Mouse (Mus musculus): ENCODE measurements around the gene Gipr. TPM values are rescaled to one million over a fixed set of nuclear protein-coding genes. Genes with fewer than 3 reads are reported as not detected.
A peak's percentile ranks its signal among the peaks of the same experiment; 100 is the strongest.
"Not testable (repeated sequence)": the region's sequence is repeated elsewhere in the genome, so short reads cannot be mapped to it uniquely, and the experiment has no call there.

Gene Gipr
- total RNA-seq, 2 experiments from 2014 or later: 0.60 to 0.70 TPM

GRCm38 (mm10) chr7:19151121-19151520 is 14.8 kb downstream of the Gipr start:
- not testable (repeated sequence) for DNase-seq (ENCODE audit: low spot score in 2 of 2)

GRCm38 (mm10) chr7:19149626-19150025 is 16.3 kb downstream of the Gipr start, which contains the start of gene Snrpd2:
Gene Snrpd2, plus strand, starts transcription at chr7:19149722.
- DNase-seq (ENCODE audit: low spot score in 2 of 2): peak; percentile 93 to 95

- peak; percentile 89 to 92 for DNase-seq (ENCODE audit: low spot score in 2 of 2)
Observed at GRCm38 (mm10) chr7:19148875-19149541, 16.9 kb downstream of the Gipr start, which contains the start of gene Qpctl. Gene Qpctl, minus strand, starts transcription at chr7:19149291.

GRCm38 (mm10) chr7:19148180-19148874 is 17.6 kb downstream of the Gipr start:
- DNase-seq (ENCODE audit: low spot score in 2 of 2): no peak

GRCm38 (mm10) chr7:19147497-19148045 is 18.4 kb downstream of the Gipr start:
- DNase-seq (ENCODE audit: low spot score in 2 of 2): no peak

- no peak for DNase-seq (ENCODE audit: low spot score in 2 of 2)
Observed at GRCm38 (mm10) chr7:19146793-19147192, 19.1 kb downstream of the Gipr start.

GRCm38 (mm10) chr7:19137380-19137779 is 28.5 kb downstream of the Gipr start:
- DNase-seq (ENCODE audit: low spot score in 2 of 2): peak; percentile 39 to 60

GRCm38 (mm10) chr7:19136673-19137334 is 29.1 kb downstream of the Gipr start:
- DNase-seq (ENCODE audit: low spot score in 2 of 2): no peak

GRCm38 (mm10) chr7:19136168-19136567 is 29.8 kb downstream of the Gipr start:
- no peak for DNase-seq (ENCODE audit: low spot score in 2 of 2)

GRCm38 (mm10) chr7:19131324-19131848 is 34.5 kb downstream of the Gipr start:
- peak; percentile 93 to 94 for DNase-seq (ENCODE audit: low spot score in 2 of 2)

- no peak for DNase-seq (ENCODE audit: low spot score in 2 of 2)
Observed at GRCm38 (mm10) chr7:19130657-19131056, 35.3 kb downstream of the Gipr start.

- no peak for DNase-seq (ENCODE audit: low spot score in 2 of 2)
Observed at GRCm38 (mm10) chr7:19129396-19129795, 36.5 kb downstream of the Gipr start.

- DNase-seq (ENCODE audit: low spot score in 2 of 2): no peak
Observed at GRCm38 (mm10) chr7:19127744-19128143, 38.2 kb downstream of the Gipr start.

- DNase-seq (ENCODE audit: low spot score in 2 of 2): no peak
Observed at GRCm38 (mm10) chr7:19124713-19125112, 41.2 kb downstream of the Gipr start.

GRCm38 (mm10) chr7:19121686-19122085 is 44.2 kb downstream of the Gipr start:
- DNase-seq (ENCODE audit: low spot score in 2 of 2): no peak

- DNase-seq (ENCODE audit: low spot score in 2 of 2): peak; percentile 79 to 81
Observed at GRCm38 (mm10) chr7:19119631-19120429, 46.1 kb downstream of the Gipr start, which contains the start of gene Fbxo46. Gene Fbxo46, plus strand, starts transcription at chr7:19119859.

- no peak for DNase-seq (ENCODE audit: low spot score in 2 of 2)
Observed at GRCm38 (mm10) chr7:19119083-19119482, 46.8 kb downstream of the Gipr start.

GRCm38 (mm10) chr7:19118028-19118771 is 47.7 kb downstream of the Gipr start, which contains the start of gene Gm4969:
Gene Gm4969, minus strand, starts transcription at chr7:19118368.
- peak; percentile 44 to 53 for DNase-seq (ENCODE audit: low spot score in 2 of 2)

GRCm38 (mm10) chr7:19109565-19109964 is 56.4 kb downstream of the Gipr start:
- no peak for DNase-seq (ENCODE audit: low spot score in 2 of 2)

GRCm38 (mm10) chr7:19107436-19107835 is 58.5 kb downstream of the Gipr start:
- DNase-seq (ENCODE audit: low spot score in 2 of 2): peak in 1 of 2 experiments; percentile 29
